Mouse (Mus musculus) c-Kit-positive CD71-negative TER-119-negative erythroid progenitor cells, embryonic 14.5 days (primary cell): Measurements from ENCODE around the gene Anks3.
A peak's percentile ranks its signal among the peaks of the same experiment; 100 is the strongest.

Experiments
- DNase-seq: peaks from one replicate; pipeline ENCODE4 v3.0.0-alpha.2; 2013; ENCODE audit warnings: low read depth

The Anks3 gene

DNA sequence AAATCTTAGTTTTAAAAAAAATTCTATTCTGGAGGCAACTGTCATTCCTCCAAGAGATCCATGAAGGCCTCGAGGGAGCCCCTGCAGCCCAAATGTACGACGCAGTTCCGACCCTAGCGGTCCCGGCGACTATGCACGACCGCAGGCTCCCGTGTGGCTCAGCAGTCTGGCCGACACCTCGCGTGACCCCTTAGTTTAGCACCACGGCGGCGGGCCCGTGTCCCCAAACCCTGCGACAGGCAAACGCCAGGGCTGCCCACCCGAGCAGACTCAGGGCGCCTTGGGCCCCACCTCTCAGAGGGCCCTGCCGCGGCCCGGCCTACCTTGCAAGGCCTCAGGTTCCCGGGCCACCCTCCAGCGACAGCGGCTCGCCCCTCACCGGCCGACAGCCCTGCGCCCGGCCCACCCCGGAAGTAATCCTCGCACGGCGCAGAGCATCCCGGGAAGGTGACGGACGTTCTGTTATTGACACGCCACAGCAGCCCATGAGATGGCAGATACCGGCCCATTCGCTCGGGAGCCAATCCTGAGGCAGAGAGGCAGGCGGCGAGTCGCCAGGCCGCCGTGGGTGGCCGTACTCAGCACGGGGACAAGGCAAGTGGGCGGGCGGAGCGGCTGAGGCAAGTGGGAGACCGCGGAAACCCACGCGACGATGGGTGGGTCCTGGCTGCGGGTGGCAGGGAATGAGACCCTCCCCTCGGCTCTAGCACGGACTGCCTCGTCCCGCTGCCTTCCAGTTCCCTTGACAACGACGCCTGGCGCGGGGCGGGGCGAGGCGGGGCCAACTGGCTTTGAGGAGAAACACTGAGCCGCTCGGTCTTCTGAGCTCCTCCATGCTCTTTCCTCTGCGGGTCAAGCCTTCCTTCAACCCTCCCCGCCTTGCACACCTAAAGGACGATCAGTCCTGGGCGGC is at the start of gene Anks3:
Anks3 (minus strand) TSS at position 409 of the 913 bp plus-strand sequence.
- peak; percentile 87 for DNase-seq

GRCm38 (mm10) chr16:5013054-5013838 is 49.2 kb upstream of the Anks3 start, which contains the start of gene Rogdi:
Gene Rogdi (minus strand): TSS chr16:5013553.
- peak; percentile 97 for DNase-seq

DNA sequence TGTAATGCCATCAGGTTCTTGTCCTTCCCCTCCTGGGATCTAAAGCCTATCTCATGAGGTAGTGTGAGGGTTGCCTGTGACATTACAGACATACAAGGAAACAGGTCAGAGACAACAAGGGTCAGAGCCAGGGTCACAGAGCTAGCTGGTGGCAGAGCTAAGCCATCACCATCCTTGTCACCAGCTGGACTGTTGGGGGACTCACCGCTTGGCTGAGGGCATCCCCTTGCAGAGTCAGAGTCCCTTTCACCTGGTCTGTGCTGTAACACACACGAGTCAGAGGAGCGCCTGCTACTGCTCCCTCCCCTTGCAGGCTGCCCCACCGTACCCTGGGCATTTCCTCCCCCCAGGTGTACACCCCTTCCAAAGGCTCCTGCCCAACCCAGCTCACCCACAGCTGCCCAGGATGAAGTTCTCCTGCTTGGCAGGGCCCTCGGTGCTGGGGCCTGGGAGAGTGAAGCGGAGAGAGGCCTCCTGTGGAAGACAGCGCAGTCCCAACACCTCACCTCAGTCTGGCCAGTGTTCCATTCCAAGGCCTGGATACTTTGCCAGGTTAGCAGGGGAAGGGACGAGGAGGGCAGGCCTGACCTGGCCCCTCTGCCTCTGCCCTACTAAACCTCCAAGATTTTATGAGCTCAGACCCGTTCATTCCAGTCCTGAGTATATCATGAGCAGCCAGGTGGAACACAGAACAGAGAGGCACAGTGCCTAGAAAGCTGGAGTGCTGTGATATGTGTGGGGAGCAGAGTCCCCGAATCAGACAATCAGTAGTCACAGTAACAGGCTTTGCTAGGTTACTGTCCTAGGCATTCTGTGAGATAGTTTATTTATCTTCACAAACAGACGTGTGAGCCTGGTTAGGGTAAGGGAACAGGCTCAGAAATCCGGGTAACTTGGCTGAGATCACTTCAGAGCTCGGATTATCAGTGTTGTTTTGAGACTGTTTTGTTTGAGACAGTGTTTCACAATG is 48.3 kb upstream of the Anks3 start:
- peak; percentile 37 for DNase-seq

DNA sequence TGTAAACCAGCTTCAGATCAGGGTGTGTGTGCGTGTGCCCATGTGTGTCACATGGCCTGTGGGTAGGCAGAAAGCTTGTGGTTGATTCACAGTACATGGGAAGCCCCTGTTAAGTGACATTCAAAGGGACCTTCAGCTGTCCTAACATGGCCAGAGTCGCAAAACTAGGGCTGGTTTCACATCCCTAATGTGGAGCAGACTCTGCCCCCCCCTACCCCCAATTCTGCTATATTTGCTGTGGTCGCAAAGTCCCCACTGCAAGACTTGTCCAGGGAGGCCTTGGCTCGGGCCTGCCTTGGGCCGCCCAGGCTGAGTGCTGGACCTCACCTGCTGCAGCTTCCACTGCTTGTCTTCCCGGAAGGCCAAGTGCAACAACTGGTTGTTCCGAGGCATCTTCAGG is 47.3 kb upstream of the Anks3 start:
- DNase-seq = no peak

DNA sequence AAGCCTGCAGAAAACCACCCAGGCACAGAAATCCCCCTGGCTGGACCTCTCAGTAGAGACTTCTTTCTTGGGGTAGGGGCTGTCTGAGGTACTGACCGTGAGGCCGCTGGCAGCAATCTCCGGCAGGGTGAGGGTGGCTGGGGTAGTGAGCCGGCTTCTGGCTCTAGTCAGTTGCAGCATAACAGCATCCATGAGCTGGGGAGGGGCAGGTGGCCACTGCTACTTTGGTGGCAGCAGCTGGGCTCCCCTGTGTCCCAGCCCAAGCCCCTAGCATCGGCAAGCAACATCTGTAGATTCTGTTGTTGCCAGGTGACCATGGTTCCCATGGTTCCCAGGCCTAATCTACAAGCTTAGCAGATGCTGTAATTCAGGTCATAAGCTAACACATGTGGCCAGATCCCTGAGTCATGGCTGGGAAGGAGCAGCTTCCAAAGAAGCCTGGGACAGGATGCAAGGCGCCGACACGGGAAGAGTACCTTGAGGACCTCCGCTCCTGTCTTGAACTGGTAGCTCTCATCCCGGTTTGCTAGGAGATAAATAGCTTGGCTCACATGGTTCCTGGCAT is 46.4 kb upstream of the Anks3 start:
- no peak for DNase-seq

DNA sequence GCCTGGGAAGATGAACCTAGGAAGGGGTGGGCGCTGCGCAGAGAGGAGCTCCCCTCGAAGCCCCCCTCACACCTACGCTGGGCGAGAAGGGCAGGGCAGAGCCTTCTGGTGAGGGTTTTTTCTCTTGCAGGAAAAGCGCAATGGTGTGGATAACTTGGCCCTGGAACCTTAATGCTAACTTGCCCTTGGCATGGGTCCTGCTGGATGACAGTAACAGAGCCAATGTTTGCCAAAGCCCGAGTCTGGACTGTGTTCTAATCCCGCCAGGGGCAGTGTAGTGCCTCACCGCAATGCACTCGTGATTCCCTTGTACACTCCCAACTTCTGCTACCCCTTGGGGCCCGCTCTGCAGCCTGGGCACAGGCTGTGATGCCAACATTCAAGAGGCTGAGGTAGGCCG is 44.1 kb upstream of the Anks3 start:
- DNase-seq = no peak

DNA sequence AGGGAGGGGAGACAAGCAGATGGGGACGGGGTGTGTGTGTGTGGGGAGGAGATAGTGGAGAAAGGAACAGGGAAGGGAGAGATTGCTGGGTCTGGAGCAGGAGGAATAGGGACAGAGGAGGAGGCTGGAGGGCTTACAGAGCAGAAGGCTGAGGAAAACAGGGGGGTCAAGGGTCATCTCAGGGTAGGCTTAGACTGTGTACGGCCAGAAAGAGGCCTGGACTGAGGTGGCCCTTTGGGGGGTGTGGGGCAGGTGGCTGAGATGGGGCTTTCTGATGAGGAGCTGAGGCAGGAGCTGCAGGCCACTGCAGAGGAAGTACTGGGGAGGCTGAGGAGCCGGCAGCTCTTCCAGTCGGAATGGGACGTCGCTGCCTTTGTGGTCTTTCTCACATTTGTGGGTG is 43.5 kb upstream of the Anks3 start:
- DNase-seq = no peak

DNA sequence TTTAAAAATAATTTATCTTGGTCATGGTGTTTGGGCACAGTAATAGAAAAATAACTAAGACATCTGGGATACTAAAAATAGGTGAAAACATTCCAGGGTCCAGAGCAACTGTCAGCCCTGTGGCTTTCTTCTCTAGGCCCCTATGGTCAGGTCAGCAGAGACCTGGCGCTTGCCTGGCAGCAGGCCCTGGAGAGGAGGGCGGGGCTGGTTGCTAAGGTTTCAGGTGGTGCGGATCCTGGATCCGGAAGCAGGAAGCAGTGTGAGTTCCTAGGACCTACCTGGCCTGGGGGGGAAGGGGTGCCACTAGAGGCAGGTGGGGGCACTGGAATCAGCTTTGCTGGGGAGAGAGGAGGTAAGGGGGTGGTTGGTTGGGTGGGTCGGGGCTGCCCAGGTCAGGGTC is 43.1 kb upstream of the Anks3 start, which contains the start of gene Smim22:
Smim22 (plus strand) TSS at position 222 of the 400 bp plus-strand sequence.
- no peak for DNase-seq

GRCm38 (mm10) chr16:5000611-5001010 is 36.6 kb upstream of the Anks3 start:
- DNase-seq = no peak

GRCm38 (mm10) chr16:4998984-4999383 is 35.0 kb upstream of the Anks3 start:
- DNase-seq = no peak

- DNase-seq = no peak
Measured at GRCm38 (mm10) chr16:4997553-4997952, 33.5 kb upstream of the Anks3 start, which contains the start of gene Sept12. Gene Sept12 (minus strand): TSS chr16:4997852.

- no peak for DNase-seq
Measured at GRCm38 (mm10) chr16:4993276-4993675, 29.3 kb upstream of the Anks3 start.

GRCm38 (mm10) chr16:4984717-4985116 is 20.7 kb upstream of the Anks3 start:
- DNase-seq = no peak

DNA sequence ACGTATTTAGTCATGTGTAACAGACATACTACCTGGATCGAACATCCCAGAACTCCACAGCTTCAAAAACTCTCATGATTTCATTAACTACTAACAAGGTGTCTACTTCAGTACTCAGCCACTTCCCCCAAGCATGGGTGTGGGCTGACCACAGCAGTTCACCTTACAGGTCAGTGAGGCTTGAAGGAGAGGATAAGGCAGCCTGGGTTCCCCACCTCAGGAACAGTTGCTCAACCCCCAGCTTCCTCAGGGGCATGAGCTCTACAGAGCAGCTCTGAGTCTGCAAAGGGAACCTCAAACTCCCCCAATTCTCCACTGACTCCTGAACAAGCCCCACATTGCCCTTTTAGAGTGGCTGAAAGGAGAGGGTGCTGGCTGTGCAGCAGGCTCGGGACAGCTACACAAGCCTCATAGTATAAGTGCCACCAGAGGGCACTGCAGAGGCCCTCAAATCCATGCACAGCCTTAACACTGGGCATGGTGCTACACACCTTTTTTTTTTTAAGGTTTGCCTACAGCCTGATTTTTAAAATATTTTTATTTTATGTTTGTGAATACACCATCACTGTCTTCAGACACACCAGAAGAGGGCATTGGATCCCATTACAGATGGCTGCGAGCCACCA is 15.9 kb upstream of the Anks3 start:
- no peak for DNase-seq

- DNase-seq = no peak
Measured at GRCm38 (mm10) chr16:4978275-4979051, 14.5 kb upstream of the Anks3 start.

DNA sequence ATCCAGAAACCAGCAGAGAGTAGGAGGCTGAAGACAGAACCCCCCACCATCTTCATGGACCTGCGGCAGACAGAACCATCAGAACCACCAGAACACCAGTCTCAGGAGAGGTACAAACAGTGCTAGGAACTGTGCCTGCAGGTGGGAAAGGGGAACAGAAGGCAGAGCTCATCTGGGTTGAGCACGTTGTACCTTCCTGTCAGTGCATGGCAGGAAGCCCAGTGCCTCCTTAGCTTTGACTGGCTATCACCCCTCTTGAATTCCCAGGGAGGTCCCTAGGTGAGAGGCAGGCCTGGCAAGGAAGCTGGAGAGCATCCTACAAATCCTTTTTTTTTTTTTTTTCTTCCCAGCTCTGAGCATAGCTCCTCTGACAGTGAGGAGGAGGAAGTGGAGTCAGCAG is 12.2 kb upstream of the Anks3 start:
- no peak for DNase-seq

- no peak for DNase-seq
Measured at GRCm38 (mm10) chr16:4974521-4974920, 10.5 kb upstream of the Anks3 start.

- DNase-seq = no peak
Measured at GRCm38 (mm10) chr16:4971626-4972025, 7.6 kb upstream of the Anks3 start.

- DNase-seq = no peak
Measured at GRCm38 (mm10) chr16:4969055-4969843, 5.2 kb upstream of the Anks3 start.
